Mouse (Mus musculus): ENCODE data around the gene Cbx5.

GRCm38 (mm10) chr15:103172537-103172936 is 67.1 kb downstream of the Cbx5 start:
- TF ChIP-seq CTCF (IDR thresholded peaks at IDR 0.05; ENCODE audit: control insufficient read depth, insufficient read depth, insufficient replicate concordance, low read depth, low read length), result peak; percentile 44; the same call in 1 of the 2 replicates
- no peak for TF ChIP-seq POLR2A (IDR thresholded peaks at IDR 0.05; ENCODE audit: control insufficient read depth, low read depth, low read length)

All from testis, adult 2 months (tissue).